Mouse (Mus musculus) stomach, embryonic 16.5 days (tissue): ENCODE results near the gene Bbs5. TPM values are rescaled to one million over a fixed set of nuclear protein-coding genes. Genes with fewer than 3 reads are reported as not detected.

Experiments used
- ATAC-seq: fragments of 200-750 bp; cut with Nextera tagmentation; 2 replicates; pipeline ENCODE4 v1.8.0; 2017; ENCODE audit warnings: moderate number of reproducible peaks, moderate TSS enrichment; ENCODE audit not compliant: insufficient read depth, low FRiP score
- H3K27ac ChIP-seq: fragments of 300-500 bp; sonication (generic); 2 replicates; pipeline ENCODE4 v1.5.1; 2014; ENCODE audit warnings: low read length
- H3K27me3 ChIP-seq: fragments of 300-500 bp; sonication (generic); 2 replicates; pipeline ENCODE4 v1.6.1; 2014; ENCODE audit warnings: low read length, control low read depth, mixed read lengths; ENCODE audit not compliant: control insufficient read depth, insufficient read depth
- H3K36me3 ChIP-seq: fragments of 300-500 bp; sonication (generic); 2 replicates; pipeline ENCODE4 v1.6.1; 2014; ENCODE audit warnings: low read length; ENCODE audit not compliant: control insufficient read depth, insufficient read depth
- H3K4me1 ChIP-seq: fragments of 300-500 bp; sonication (generic); 2 replicates; pipeline ENCODE4 v1.6.1; 2014; ENCODE audit warnings: low read length, control low read depth, mixed read lengths; ENCODE audit not compliant: control insufficient read depth, insufficient read depth
- H3K4me2 ChIP-seq: fragments of 300-500 bp; sonication (generic); 2 replicates; pipeline ENCODE4 v1.6.1; 2014; ENCODE audit warnings: low read depth, low read length, mixed read lengths
- H3K4me3 ChIP-seq: fragments of 300-500 bp; sonication (generic); replicated peaks from 2 replicates; pipeline ENCODE4 v1.5.1; 2014; ENCODE audit warnings: mild to moderate bottlenecking, low read length
- H3K9ac ChIP-seq: fragments of 300-500 bp; sonication (generic); 2 replicates; pipeline ENCODE4 v1.6.1; 2014; ENCODE audit warnings: low read length
- H3K9me3 ChIP-seq: fragments of 300-500 bp; sonication (generic); replicated peaks from 2 replicates; pipeline ENCODE4 v1.6.1; 2016; ENCODE audit warnings: low read length, control low read depth; ENCODE audit not compliant: control insufficient read depth
- WGBS: fragments of 180-500 bp; shearing (Covaris S2); extraction: QIAGEN DNeasy Blood & Tissue Kit; methylation state at CpG from one replicate; pipeline ENCODE4 v1.1.7; 2014; 5-methylcytosine and 5-hydroxymethylcytosine counted together
- polyA plus RNA-seq: library from polyadenylated mRNA; unstranded; fragments of >200 nt; fragmentation: Nextera tagmentation; extraction: Ambion mirVana; gene quantifications from 2 replicates; pipeline ENCODE4 v1.2.1, GENCODE M21; 2015

The Bbs5 gene
- 12.2 and 14.9 TPM in 2 replicates for polyA plus RNA-seq

DNA sequence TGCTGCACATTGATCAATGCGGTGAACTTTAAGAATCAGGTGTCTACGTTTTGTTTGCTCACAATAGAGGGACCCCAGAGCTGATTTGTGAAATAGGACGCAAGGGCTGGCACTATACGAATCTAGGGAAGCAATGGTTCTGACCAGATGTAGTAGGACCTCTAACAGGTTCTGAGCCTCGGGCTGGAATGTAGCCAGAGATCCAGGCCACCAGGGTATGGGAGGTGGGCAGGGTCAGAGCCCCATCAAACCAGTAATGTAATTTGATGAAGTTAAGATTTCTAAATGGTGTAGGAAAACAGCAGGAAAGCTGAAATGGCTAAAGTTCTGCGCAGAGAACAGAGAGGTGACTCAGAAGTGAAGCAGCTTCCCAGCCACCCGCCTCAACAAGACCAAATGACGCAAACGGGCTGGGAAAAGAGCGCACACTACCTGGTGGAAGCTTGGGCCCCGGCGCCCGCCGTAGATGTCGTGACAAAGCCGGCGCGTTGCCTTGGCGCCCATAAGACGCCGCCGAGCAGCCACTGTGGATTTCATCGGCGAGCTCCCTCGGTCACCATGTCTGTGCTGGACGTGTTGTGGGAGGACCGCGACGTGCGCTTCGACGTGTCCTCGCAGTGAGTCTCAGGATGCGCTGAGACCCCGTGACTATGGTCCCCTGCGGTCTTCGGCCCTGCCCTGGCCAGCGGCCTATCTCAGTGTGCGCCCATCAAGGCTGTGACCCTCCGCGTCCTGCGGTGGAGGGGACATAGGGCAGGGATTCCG lies at the start of gene Bbs5:
TSS of gene Bbs5 (plus strand) at position 446 of the 765 bp plus-strand sequence.
- Histone ChIP-seq H3K27ac (no peak within 1 kb of the TSS), H3K36me3 (no peaks in the 10 kb centered on the region), H3K4me2 (peak within 1 kb of the TSS; percentile 84), H3K9me3 (no peaks in the 10 kb centered on the region), H3K27me3 (no peaks in the 10 kb centered on the region), H3K9ac (peak within 1 kb of the TSS; percentile 82), H3K4me1 (0 out of 2 replicates have a peak, but pooled peaks cover 3% of the 10 kb centered on the region), H3K4me3 (peak within 1 kb of the TSS; percentile 77)
- ATAC-seq: peak; percentile 94
- 3% methylated on average over 43 of the region's 43 CpGs for WGBS

GRCm38 (mm10) chr2:69603726-69604393 lies 43.1 kb upstream of the Bbs5 start:
- H3K36me3 ChIP-seq: no peaks in the 10 kb centered on the region
- WGBS: 80% methylated on average over 7 of the region's 7 CpGs
- H3K4me2 ChIP-seq: no peak overlapping the region
- H3K9me3 ChIP-seq: no peaks in the 10 kb centered on the region
- no peaks in the 10 kb centered on the region for H3K27me3 ChIP-seq
- H3K4me3 ChIP-seq: no peak overlapping the region
- no peaks in the 10 kb centered on the region for H3K4me1 ChIP-seq
- no peak overlapping the region for H3K9ac ChIP-seq
- no peak for ATAC-seq
- no peak overlapping the region for H3K27ac ChIP-seq

DNA sequence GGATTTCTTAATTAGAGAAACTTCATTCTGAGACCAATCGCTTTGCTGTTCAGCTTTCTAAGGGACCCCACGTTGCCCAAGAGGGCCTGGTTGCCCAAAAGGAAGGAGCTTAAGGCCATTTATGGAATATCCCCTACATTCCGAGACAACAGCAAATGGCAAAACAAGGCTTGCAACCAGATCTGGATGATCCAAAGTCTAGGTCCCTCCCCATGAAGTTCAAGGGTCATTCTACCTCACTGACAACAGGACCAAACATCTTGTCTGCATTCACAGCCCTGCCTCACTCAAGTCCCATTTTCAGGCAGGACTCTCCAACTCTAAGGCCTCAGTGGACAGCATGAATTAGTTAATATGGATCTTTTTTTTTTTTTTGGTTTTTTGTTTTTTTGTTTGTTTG lies 40.4 kb upstream of the Bbs5 start:
- H3K9ac ChIP-seq: no peak overlapping the region
- H3K4me2 ChIP-seq: no peak overlapping the region
- 91% methylated on average over 3 of the region's 3 CpGs for WGBS
- H3K27me3 ChIP-seq: no peaks in the 10 kb centered on the region
- no peaks in the 10 kb centered on the region for H3K36me3 ChIP-seq
- no peak overlapping the region for H3K4me3 ChIP-seq
- no peak for ATAC-seq
- H3K9me3 ChIP-seq: no peaks in the 10 kb centered on the region
- no peak overlapping the region for H3K27ac ChIP-seq
- no peaks in the 10 kb centered on the region for H3K4me1 ChIP-seq

GRCm38 (mm10) chr2:69612237-69612636 lies 34.7 kb upstream of the Bbs5 start:
- ATAC-seq: peak; percentile 77
- peak overlapping the region; percentile 19; the same call in 1 of the 2 replicates for H3K4me2 ChIP-seq

GRCm38 (mm10) chr2:69612716-69613115 lies 34.3 kb upstream of the Bbs5 start:
- Histone ChIP-seq H3K27ac (peak overlapping the region; percentile 42; the same call in 1 of the 2 replicates), H3K36me3 (no peaks in the 10 kb centered on the region), H3K4me3 (no peak overlapping the region), H3K4me1 (no peaks in the 10 kb centered on the region), H3K27me3 (no peaks in the 10 kb centered on the region), H3K4me2 (no peak overlapping the region), H3K9me3 (no peaks in the 10 kb centered on the region), H3K9ac (no peak overlapping the region)
- no peak for ATAC-seq
- 43% methylated on average over 9 of the region's 9 CpGs for WGBS

More at GRCm38 (mm10) chr2:69612237-69612636, 34.7 kb upstream of the Bbs5 start:
- Histone ChIP-seq H3K9ac (no peak overlapping the region; the same call in 1 of the 2 replicates), H3K4me1 (no peaks in the 10 kb centered on the region), H3K36me3 (no peaks in the 10 kb centered on the region), H3K27ac (peak overlapping the region; percentile 42; the same call in 1 of the 2 replicates), H3K4me3 (no peak overlapping the region), H3K27me3 (no peaks in the 10 kb centered on the region), H3K9me3 (no peaks in the 10 kb centered on the region)
- 11% methylated on average over 10 of the region's 10 CpGs for WGBS

DNA sequence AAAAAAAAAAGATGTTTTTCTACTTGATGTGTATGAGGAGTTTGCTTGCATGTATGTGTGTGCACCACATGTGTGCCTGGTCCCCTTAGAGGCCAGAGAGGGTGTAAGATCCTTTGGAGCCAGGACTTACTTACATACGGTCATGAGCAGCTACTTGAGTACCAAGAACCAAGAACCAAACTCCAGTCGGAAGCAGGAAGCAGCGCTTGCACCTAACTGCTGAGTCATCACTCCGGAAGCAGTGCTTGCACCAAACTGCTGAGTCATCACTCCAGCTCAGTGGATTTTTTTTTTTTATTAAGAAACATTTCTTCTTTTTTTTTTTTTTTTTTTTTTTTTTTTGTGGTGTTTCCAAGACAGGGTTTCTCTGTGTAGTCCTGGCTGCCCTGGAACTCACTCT lies 33.7 kb upstream of the Bbs5 start:
- no peak overlapping the region; the same call in 1 of the 2 replicates for H3K27ac ChIP-seq
- no peaks in the 10 kb centered on the region for H3K9me3 ChIP-seq
- no peak for ATAC-seq
- H3K27me3 ChIP-seq: no peaks in the 10 kb centered on the region
- WGBS: 60% methylated on average over 4 of the region's 4 CpGs
- no peak overlapping the region for H3K4me2 ChIP-seq
- no peaks in the 10 kb centered on the region for H3K36me3 ChIP-seq
- H3K4me3 ChIP-seq: no peak overlapping the region
- no peak overlapping the region for H3K9ac ChIP-seq
- no peaks in the 10 kb centered on the region for H3K4me1 ChIP-seq

DNA sequence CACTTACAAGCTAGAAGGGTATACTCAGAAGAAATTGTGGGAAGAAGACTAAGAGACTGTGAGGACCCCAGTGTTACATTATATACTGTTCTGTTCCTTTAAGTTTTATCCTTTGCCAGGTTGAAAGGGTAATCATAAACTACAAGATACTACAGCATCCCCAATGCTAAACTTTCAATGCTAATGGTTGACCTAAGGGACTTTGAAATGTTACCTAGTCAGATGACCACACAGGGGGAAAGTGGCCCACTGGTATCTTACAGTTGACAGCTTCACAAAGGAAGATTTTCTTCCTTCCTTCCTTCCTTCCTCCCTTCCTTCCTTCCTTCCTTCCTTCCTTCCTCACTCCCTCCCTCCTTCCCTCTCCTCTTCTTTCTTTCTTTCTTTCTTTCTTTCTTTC lies 28.6 kb upstream of the Bbs5 start:
- Histone ChIP-seq H3K36me3 (no peaks in the 10 kb centered on the region), H3K9ac (no peak overlapping the region), H3K4me2 (no peak overlapping the region), H3K27ac (no peak overlapping the region), H3K27me3 (no peaks in the 10 kb centered on the region), H3K4me1 (no peaks in the 10 kb centered on the region), H3K4me3 (no peak overlapping the region), H3K9me3 (no peaks in the 10 kb centered on the region)
- no peak for ATAC-seq

DNA sequence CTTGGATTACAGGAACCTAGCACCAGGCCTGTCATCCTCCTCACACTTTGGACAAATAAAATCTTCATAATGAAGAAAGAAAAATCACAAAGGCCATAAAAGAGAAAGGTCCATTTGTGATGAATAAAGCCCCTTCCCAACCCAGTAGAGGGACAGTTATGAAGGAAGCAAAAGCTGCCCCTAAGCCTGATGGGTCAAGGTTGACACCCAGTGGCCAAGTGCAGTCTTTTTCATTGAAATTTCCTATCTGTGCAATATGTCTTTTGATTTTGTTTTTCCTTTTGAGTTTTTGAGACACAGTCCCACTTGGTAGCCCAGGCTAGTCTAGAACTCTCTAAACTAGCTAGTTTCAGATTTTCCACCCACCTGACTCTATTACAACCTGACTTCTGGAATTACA lies 27.7 kb upstream of the Bbs5 start:
- Histone ChIP-seq H3K36me3 (no peaks in the 10 kb centered on the region), H3K27me3 (no peaks in the 10 kb centered on the region), H3K4me3 (no peak overlapping the region), H3K4me1 (no peaks in the 10 kb centered on the region), H3K4me2 (no peak overlapping the region), H3K27ac (no peak overlapping the region), H3K9me3 (no peaks in the 10 kb centered on the region), H3K9ac (no peak overlapping the region)
- ATAC-seq: no peak

GRCm38 (mm10) chr2:69629215-69629614 lies 17.8 kb upstream of the Bbs5 start:
- Histone ChIP-seq H3K4me2 (no peak overlapping the region), H3K27ac (no peak overlapping the region), H3K4me3 (no peak overlapping the region), H3K9ac (no peak overlapping the region), H3K4me1 (no peaks in the 10 kb centered on the region), H3K36me3 (no peaks in the 10 kb centered on the region), H3K27me3 (no peaks in the 10 kb centered on the region), H3K9me3 (no peaks in the 10 kb centered on the region)
- no peak for ATAC-seq
- WGBS: 61% methylated on average over 17 of the region's 17 CpGs
